Mouse (Mus musculus) ES-E14 (cell line): ENCODE measurements around the gene Gm11985. TPM values are rescaled to one million over a fixed set of nuclear protein-coding genes. Genes with fewer than 3 reads are reported as not detected.

Source experiments
- DNase-seq: peaks from one replicate; pipeline ENCODE4 v3.0.0-alpha.2; 2013; ENCODE audit warnings: low read depth, low spot score
- H3K27ac ChIP-seq: 2 replicates; pipeline ENCODE4 v1.5.1; 2012; ENCODE audit warnings: low read depth, mild to moderate bottlenecking, low read length, moderate library complexity, mixed read lengths; ENCODE audit not compliant: poor library complexity, insufficient read depth, severe bottlenecking
- H3K36me3 ChIP-seq: 2 replicates; pipeline ENCODE4 v1.6.1; 2012; ENCODE audit warnings: mild to moderate bottlenecking, low read length, moderate library complexity, mixed read lengths; ENCODE audit not compliant: control insufficient read depth, poor library complexity, insufficient read depth, severe bottlenecking
- H3K4me1 ChIP-seq, 2 experiments: fragments of 150-350 bp in 1 of 2; sonication (generic) in 1 of 2; 2 replicates each; pipeline ENCODE4 v1.6.1; 2012; ENCODE audit warnings: low read length in 2 of 2, mild to moderate bottlenecking in 1 of 2, mixed read lengths in 1 of 2; ENCODE audit not compliant: control insufficient read depth in 2 of 2, insufficient read depth in 2 of 2, poor library complexity in 1 of 2
- H3K4me3 ChIP-seq, 2 experiments: fragments of 150-350 bp in 1 of 2; sonication (generic) in 1 of 2; 2 replicates each; pipeline ENCODE4 v1.5.1; 2012; ENCODE audit warnings: low read length in 2 of 2, low read depth in 1 of 2, mild to moderate bottlenecking in 1 of 2, mixed read lengths in 1 of 2; ENCODE audit not compliant: insufficient read depth in 1 of 2, poor library complexity in 1 of 2, severe bottlenecking in 1 of 2
- H3K9ac ChIP-seq: 2 replicates; pipeline ENCODE4 v1.6.1; 2012; ENCODE audit warnings: low read depth, mild to moderate bottlenecking, low read length, mixed read lengths; ENCODE audit not compliant: poor library complexity, insufficient read depth, severe bottlenecking
- H3K9me3 ChIP-seq: fragments of 150-350 bp; sonication (generic); 2 replicates; pipeline ENCODE4 v1.6.1; 2012; ENCODE audit warnings: low read depth, mild to moderate bottlenecking, low read length; ENCODE audit not compliant: control insufficient read depth, insufficient read depth
- CHD2 ChIP-seq: IDR thresholded peaks from 2 replicates; pipeline ENCODE4 v1.6.1; 2014; ENCODE audit warnings: mild to moderate bottlenecking, low read depth, low read length, inconsistent platforms
- HCFC1 ChIP-seq: IDR thresholded peaks from 2 replicates; pipeline ENCODE4 v1.6.1; 2012; ENCODE audit warnings: low read length, inconsistent platforms, borderline replicate concordance; ENCODE audit not compliant: insufficient read depth
- MAFK ChIP-seq: IDR thresholded peaks from 2 replicates; pipeline ENCODE4 v1.6.1; 2014; ENCODE audit warnings: mild to moderate bottlenecking, low read depth, low read length, inconsistent platforms; ENCODE audit not compliant: insufficient read depth
- ZC3H11A ChIP-seq: IDR thresholded peaks from 2 replicates; pipeline ENCODE4 v1.6.1; 2012; ENCODE audit warnings: low read depth, mild to moderate bottlenecking, inconsistent platforms, low read length, borderline replicate concordance
- ZNF384 ChIP-seq: IDR thresholded peaks from 2 replicates; pipeline ENCODE4 v1.6.1; 2012; ENCODE audit warnings: low read depth, low read length, inconsistent platforms
- in situ Hi-C, 2 experiments: fragments of 600-800 bp; cut with MboI; formaldehyde crosslinking; loops; one replicate each; pipeline ENCODE4 v1.15.1; 2025; ENCODE audit warnings: low sequenced_read_pairs in 2 of 2, inconsistent platforms in 1 of 2; ENCODE audit not compliant: unreplicated experiment in 2 of 2
- total RNA-seq: library from RNA; depleted of rRNA; stranded (reverse); fragments of 300-350 nt; gene quantifications from 2 replicates; pipeline ENCODE4 v1.2.3, GENCODE M21; 2012

Gene Gm11985
- total RNA-seq, 1 experiment = not detected

GRCm38 (mm10) chr11:7194432-7195311 lies 6.3 kb upstream of the Gm11985 start:
- DNase-seq = no peak
- no peaks in the 10 kb centered on the region for H3K9me3 ChIP-seq
- no peaks in the 10 kb centered on the region for H3K36me3 ChIP-seq
- in situ Hi-C loops = no loop called here
- H3K27ac ChIP-seq = no peak overlapping the region
- TF ChIP-seq MAFK (no peak), ZC3H11A (no peak), CHD2 (no peak), ZNF384 (no peak), HCFC1 (no peak)
- no peak overlapping the region for H3K9ac ChIP-seq
- H3K4me3 ChIP-seq = no peak overlapping the region
- no peaks in the 10 kb centered on the region for H3K4me1 ChIP-seq

DNA sequence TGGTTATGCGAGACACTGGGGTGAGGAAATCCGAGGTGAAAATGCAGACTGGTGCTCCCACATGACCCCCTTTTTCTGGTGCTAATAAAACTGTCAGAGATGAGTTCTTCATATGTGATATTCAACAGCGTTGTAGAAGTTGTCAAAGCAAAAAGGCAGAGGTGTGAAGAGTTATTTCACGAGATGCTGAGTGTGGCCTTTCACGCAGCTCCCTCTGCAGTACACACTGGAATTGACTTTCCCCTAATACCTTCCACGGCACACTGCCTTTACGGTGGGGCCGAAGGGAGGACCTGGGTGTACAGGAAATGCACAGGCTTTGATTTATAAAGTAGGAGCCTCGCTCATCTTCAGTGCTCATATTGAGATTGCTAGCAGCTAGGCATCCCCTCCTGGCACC lies 4.8 kb upstream of the Gm11985 start:
- Histone ChIP-seq H3K9me3 (no peaks in the 10 kb centered on the region), H3K36me3 (no peaks in the 10 kb centered on the region), H3K4me1 (no peaks in the 10 kb centered on the region), H3K9ac (no peak overlapping the region), H3K27ac (no peak overlapping the region), H3K4me3 (no peak overlapping the region)
- DNase-seq = no peak
- in situ Hi-C loops = no loop called here
- no peak for TF ChIP-seq HCFC1
- TF ChIP-seq ZNF384 = no peak
- no peak for TF ChIP-seq ZC3H11A
- TF ChIP-seq CHD2 = no peak
- no peak for TF ChIP-seq MAFK

DNA sequence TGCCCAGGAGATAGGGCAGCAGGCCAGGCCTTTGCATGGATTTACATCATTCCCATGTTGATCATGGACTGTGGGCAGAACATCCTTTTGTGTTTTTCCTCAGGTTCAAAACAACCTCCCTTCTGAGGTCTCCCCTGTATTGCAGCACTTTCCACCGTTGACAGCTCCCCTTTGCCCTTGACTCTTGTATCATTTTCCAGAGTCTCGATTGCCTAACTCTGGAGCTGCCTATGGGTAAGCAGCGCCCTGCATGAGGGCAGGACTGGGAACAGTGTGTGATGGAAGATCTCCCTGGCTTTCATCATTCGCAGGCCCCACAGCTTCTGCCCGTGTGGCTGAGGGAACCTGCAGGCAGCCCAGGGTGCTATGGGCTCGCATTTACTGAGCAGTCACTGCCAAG lies 4.3 kb upstream of the Gm11985 start:
- Histone ChIP-seq H3K36me3 (no peaks in the 10 kb centered on the region), H3K27ac (no peak overlapping the region), H3K4me3 (no peak overlapping the region), H3K9me3 (no peaks in the 10 kb centered on the region), H3K4me1 (no peaks in the 10 kb centered on the region), H3K9ac (no peak overlapping the region)
- TF ChIP-seq ZNF384 = no peak
- in situ Hi-C loops = no loop called here
- DNase-seq = no peak

DNA sequence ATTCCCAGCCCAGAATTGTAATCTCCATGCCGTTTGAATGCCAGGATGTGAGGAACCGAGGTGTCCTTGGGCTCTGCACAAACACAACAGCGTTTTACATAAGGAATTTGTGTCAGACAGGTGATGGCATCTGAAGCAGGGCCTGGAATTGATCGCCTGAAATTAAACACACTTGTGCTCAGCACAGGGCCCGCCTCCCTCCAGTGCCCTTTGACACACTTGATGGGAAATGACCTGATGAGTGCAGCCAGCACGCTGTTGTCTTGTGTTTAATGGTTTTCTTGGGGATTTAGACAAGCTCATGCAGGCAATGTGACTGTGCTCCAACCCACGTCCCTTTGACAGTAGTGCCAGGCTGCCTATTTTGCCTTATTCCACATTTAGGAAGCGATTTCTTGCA lies 897 bp downstream of the Gm11985 start:
- TF ChIP-seq MAFK (no peak), HCFC1 (no peak), ZNF384 (no peak), ZC3H11A (no peak), CHD2 (no peak)
- Histone ChIP-seq H3K36me3 (no peaks in the 10 kb centered on the region), H3K4me1 (no peaks in the 10 kb centered on the region), H3K27ac (no peak overlapping the region), H3K9me3 (no peaks in the 10 kb centered on the region), H3K9ac (no peak overlapping the region), H3K4me3 (no peak overlapping the region)
- in situ Hi-C loops = no loop called here
- DNase-seq = no peak

DNA sequence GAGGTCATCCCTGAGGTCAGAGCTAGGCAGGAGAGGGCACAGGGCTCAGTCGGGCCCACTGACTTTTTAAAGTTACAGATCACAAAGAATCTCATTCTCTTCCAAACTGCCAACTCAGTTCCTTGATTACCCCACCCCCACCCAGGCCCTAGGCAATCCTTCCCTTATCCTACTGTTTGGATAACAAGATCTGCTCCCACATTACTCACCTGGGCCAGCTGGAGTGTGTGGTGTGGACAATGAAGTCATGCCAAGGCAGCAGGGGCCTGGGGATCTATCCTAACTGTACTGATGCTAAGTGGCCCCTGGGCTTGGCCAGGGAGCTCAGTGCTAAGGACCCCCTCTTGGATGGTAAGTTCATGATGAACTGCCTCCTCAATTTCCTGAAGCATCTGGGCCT lies 3.9 kb downstream of the Gm11985 start:
- no peak overlapping the region for H3K27ac ChIP-seq
- H3K4me3 ChIP-seq = no peak overlapping the region
- H3K36me3 ChIP-seq = no peaks in the 10 kb centered on the region
- in situ Hi-C loops = no loop called here
- TF ChIP-seq HCFC1 = no peak
- TF ChIP-seq ZC3H11A = no peak
- no peak for TF ChIP-seq CHD2
- no peak for TF ChIP-seq ZNF384
- no peak for TF ChIP-seq MAFK
- H3K9ac ChIP-seq = no peak overlapping the region
- H3K4me1 ChIP-seq = no peaks in the 10 kb centered on the region
- no peak for DNase-seq
- H3K9me3 ChIP-seq = no peaks in the 10 kb centered on the region
